Mouse (Mus musculus) liver, postnatal 0 days (tissue): ENCODE data around the gene Tnf.

Experiments used
- CTCF ChIP-seq: sonication (generic); IDR thresholded peaks from 2 replicates; pipeline ENCODE4 v1.5.1; 2016; ENCODE audit warnings: antibody characterized with exemption, low read depth
- EP300 ChIP-seq: IDR thresholded peaks from 2 replicates; pipeline ENCODE4 v1.6.1; 2016; ENCODE audit warnings: antibody characterized with exemption, low read depth, mild to moderate bottlenecking

- TF ChIP-seq CTCF (no peak), EP300 (no peak)
Measured at GRCm38 (mm10) chr17:35240384-35241304, 38.8 kb upstream of the Tnf start.
